Mouse (Mus musculus) liver, adult 2 months (tissue): ENCODE data around the gene BC028528.

Experiments
- CTCF ChIP-seq: fragments of 200-500 bp; IDR thresholded peaks from 2 replicates; pipeline ENCODE4 v1.5.1; 2011; ENCODE audit warnings: low read depth, low read length, control low read depth
- POLR2A ChIP-seq: fragments of 200-500 bp; IDR thresholded peaks from 2 replicates; pipeline ENCODE4 v1.6.1; 2011; ENCODE audit warnings: low read length, control low read depth; ENCODE audit not compliant: insufficient read depth; ENCODE audit errors: extremely low read depth

DNA sequence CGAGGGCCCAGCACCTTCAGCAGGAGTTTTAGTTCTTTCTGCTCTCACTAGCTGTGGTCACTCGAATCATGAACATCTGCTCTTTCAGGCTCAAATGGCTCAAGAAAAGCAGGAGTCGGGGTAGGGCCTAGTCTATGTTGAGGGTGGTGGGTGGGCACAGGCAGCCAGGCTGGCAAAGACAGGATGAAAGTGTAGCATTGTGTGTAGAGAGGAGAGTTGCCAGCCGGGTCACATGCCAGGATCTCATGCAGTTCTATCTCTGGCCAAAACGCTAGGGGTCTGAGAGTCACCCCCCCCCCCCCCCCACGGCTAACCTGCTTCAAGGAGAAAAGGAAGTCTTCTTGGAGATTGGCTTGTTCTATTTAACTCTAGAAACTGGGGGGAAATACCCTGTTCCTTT, 10.8 kb upstream of the BC028528 start:
- TF ChIP-seq CTCF (no peak), POLR2A (no peak)
